Mouse (Mus musculus): ENCODE measurements at regions not wholly inside any gene's neighbourhood (a gene's known extent, or its start where the extent isn't known, plus 50 kb on each side); places are given as distances from the start of the nearest gene placed in this dataset.

DNA sequence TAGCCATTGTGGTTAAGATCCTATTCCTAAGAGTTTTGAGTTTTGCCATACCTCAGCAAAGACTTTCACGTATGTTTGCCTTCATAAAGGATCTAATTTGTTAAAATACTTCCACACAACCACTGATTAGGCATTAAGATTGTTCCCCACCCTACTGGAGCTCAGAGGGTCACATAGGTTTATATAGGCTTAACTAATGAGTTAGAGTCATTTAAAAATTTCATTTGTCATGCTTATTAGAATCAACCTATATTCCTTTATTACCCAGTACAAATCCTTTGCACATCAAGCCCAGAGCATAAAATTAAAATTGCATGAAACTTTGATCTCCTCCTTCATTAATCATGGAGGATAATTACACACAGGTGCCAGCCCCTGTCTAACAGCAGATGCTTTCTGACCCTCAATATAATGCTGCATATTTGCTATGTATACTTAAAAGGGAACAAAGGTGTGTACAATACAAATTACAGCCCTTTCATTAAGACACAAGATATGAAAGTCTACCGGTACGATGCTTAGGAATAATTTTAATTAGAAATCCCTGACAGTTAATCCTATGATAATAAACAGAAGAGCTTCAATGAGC is 254.8 kb upstream of the Arhgap42 start:
- TF ChIP-seq CTCF (IDR thresholded peaks at IDR 0.05; ENCODE audit: low read depth): no peak
- no peak for TF ChIP-seq EP300 (IDR thresholded peaks at IDR 0.05; ENCODE audit: low read depth)

All from liver, postnatal 0 days (tissue).